Mouse (Mus musculus): Measurements from ENCODE around the gene Hccs. TPM values are rescaled to one million over a fixed set of nuclear protein-coding genes. Genes with fewer than 3 reads are reported as not detected.

The Hccs gene
- polyA plus RNA-seq, 2 experiments, result 21.7 to 30.9 TPM

DNA sequence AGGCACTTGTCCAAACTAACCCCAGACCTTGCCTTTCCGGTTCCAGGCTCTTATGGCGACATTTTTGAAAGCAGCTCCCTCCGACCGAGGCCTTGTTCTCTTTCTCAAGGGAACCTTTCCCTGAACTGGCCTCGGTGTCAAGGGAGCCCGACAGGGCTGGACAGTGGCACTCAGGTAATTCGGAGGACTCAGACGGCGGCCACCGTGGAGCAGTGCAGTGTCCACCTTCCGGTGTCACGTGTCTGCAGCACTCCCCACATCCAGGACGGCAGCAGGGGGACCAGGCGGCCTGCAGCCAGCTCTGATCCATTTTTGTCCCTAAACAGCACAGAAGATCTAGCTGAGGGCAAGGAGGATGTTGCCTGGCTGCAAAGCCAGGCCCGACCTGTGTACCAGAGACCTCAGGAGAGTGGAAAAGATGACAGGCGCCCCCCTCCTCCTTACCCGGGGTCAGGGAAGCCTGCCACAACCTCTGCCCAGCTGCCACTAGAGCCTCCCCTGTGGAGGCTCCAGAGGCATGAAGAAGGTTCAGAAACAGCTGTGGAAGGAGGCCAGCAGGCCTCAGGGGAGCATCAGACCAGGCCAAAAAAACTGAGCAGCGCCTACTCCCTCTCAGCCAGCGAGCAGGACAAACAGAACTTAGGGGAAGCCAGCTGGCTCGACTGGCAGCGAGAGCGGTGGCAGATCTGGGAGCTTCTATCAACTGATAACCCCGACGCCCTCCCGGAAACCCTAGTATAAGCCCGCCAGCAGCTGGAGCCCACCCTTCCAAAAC is 17.7 kb downstream of the Hccs start:
- Histone ChIP-seq H3K4me2 (replicated peaks; ENCODE audit: low read depth, low read length, severe bottlenecking) (no peak overlapping the region), H3K4me3 (replicated peaks; ENCODE audit: low read length) (no peak overlapping the region), H3K27me3 (ENCODE audit: control insufficient read depth, insufficient read depth, low read length) (no peaks in the 10 kb centered on the region), H3K4me1 (ENCODE audit: control insufficient read depth, insufficient read depth, low read length) (no peaks in the 10 kb centered on the region), H3K36me3 (ENCODE audit: control insufficient read depth, insufficient read depth, low read length) (no peaks in the 10 kb centered on the region), H3K9ac (ENCODE audit: low read depth, low read length, severe bottlenecking) (no peak overlapping the region), H3K27ac (replicated peaks; ENCODE audit: low read depth, low read length) (no peak overlapping the region), H3K9me3 (ENCODE audit: control insufficient read depth, low read length) (no peaks in the 10 kb centered on the region)
- 63% methylated on average over 25 of the region's 26 CpGs for WGBS
- no peak for TF ChIP-seq POLR2A (IDR thresholded peaks at IDR 0.05; ENCODE audit: borderline replicate concordance, extremely low read depth, insufficient read depth, insufficient read length)
- ATAC-seq (ENCODE audit: low FRiP score, low read depth) (no peak), DNase-seq (ENCODE audit: low spot score) (no peak)

GRCm38 (mm10) chrX:169299579-169299978 is 20.6 kb downstream of the Hccs start:
- no peak for TF ChIP-seq POLR2A (IDR thresholded peaks at IDR 0.05; ENCODE audit: borderline replicate concordance, extremely low read depth, insufficient read depth, insufficient read length)
- Histone ChIP-seq H3K9me3 (ENCODE audit: control insufficient read depth, low read length) (no peaks in the 10 kb centered on the region), H3K4me2 (replicated peaks; ENCODE audit: low read depth, low read length, severe bottlenecking) (no peak overlapping the region), H3K4me1 (ENCODE audit: control insufficient read depth, insufficient read depth, low read length) (no peaks in the 10 kb centered on the region), H3K27me3 (ENCODE audit: control insufficient read depth, insufficient read depth, low read length) (no peaks in the 10 kb centered on the region), H3K4me3 (replicated peaks; ENCODE audit: low read length) (no peak overlapping the region), H3K27ac (replicated peaks; ENCODE audit: low read depth, low read length) (no peak overlapping the region), H3K9ac (ENCODE audit: low read depth, low read length, severe bottlenecking) (no peak overlapping the region), H3K36me3 (ENCODE audit: control insufficient read depth, insufficient read depth, low read length) (no peaks in the 10 kb centered on the region)
- peak; percentile 68 for DNase-seq (ENCODE audit: low spot score)
- no peak for ATAC-seq (ENCODE audit: low FRiP score, low read depth)
- 67% methylated on average over 4 of the region's 4 CpGs for WGBS

- Histone ChIP-seq H3K27me3 (ENCODE audit: control insufficient read depth, insufficient read depth, low read length) (no peaks in the 10 kb centered on the region), H3K4me3 (replicated peaks; ENCODE audit: low read length) (no peak overlapping the region), H3K9ac (ENCODE audit: low read depth, low read length, severe bottlenecking) (no peak overlapping the region), H3K4me1 (ENCODE audit: control insufficient read depth, insufficient read depth, low read length) (no peaks in the 10 kb centered on the region), H3K4me2 (replicated peaks; ENCODE audit: low read depth, low read length, severe bottlenecking) (no peak overlapping the region), H3K27ac (replicated peaks; ENCODE audit: low read depth, low read length) (no peak overlapping the region), H3K9me3 (ENCODE audit: control insufficient read depth, low read length) (no peaks in the 10 kb centered on the region), H3K36me3 (ENCODE audit: control insufficient read depth, insufficient read depth, low read length) (no peaks in the 10 kb centered on the region)
- 65% methylated on average over 8 of the region's 8 CpGs for WGBS
- TF ChIP-seq POLR2A (IDR thresholded peaks at IDR 0.05; ENCODE audit: borderline replicate concordance, extremely low read depth, insufficient read depth, insufficient read length), result no peak
- DNase-seq (ENCODE audit: low spot score) (no peak), ATAC-seq (ENCODE audit: low FRiP score, low read depth) (no peak)
Observed at GRCm38 (mm10) chrX:169263433-169264172, 56.6 kb downstream of the Hccs start.

DNA sequence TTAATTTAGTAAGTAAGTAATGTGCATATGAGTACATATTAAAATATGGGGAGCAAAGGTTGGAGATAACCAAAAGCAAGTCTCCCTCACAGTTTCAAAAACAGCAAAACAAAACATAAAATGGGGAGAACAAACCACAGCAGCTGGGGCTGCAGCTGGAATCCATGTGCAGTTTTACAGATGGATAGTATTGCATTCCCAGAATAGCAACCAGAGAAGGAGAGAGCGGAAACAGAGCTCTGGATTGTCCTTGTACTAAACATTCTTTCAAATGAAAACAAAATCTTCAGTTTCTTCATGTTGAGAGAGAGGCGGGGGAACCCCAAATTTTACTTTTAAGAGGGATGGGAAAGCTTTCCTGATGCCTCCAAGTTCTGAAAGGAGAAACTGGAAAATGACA is 58.0 kb downstream of the Hccs start:
- no peak overlapping the region for H3K27ac ChIP-seq (replicated peaks; ENCODE audit: low read depth, low read length)
- no peak overlapping the region for H3K9ac ChIP-seq (ENCODE audit: low read depth, low read length, severe bottlenecking)
- TF ChIP-seq POLR2A (IDR thresholded peaks at IDR 0.05; ENCODE audit: borderline replicate concordance, extremely low read depth, insufficient read depth, insufficient read length), result no peak
- 42% methylated on average over 2 of the region's 2 CpGs for WGBS
- no peaks in the 10 kb centered on the region for H3K27me3 ChIP-seq (ENCODE audit: control insufficient read depth, insufficient read depth, low read length)
- no peak overlapping the region for H3K4me2 ChIP-seq (replicated peaks; ENCODE audit: low read depth, low read length, severe bottlenecking)
- no peak overlapping the region for H3K4me3 ChIP-seq (replicated peaks; ENCODE audit: low read length)
- no peaks in the 10 kb centered on the region for H3K36me3 ChIP-seq (ENCODE audit: control insufficient read depth, insufficient read depth, low read length)
- H3K9me3 ChIP-seq (ENCODE audit: control insufficient read depth, low read length), result no peaks in the 10 kb centered on the region
- ATAC-seq (ENCODE audit: low FRiP score, low read depth), result peak; percentile 71
- H3K4me1 ChIP-seq (ENCODE audit: control insufficient read depth, insufficient read depth, low read length), result no peaks in the 10 kb centered on the region
- DNase-seq (ENCODE audit: low spot score), result peak; percentile 65

DNA sequence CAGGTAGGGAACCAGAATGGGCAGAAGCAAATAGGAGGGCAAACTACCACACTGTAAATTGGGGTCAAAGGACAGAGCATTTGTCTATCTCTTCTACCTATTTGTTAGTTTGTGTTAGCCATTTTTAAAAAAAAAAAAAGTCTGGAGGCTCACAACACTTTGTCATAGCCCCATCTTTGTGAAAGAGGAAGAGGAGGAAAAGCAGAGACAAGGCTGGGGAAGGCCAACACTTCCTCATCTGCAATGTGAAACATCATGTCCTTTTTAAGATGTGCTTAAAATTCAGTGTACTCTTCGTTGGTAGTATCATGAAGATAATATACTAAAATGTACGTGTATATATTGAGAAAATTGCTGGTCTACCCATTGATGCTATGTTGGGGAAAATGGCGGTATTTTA is 59.1 kb downstream of the Hccs start:
- DNase-seq (ENCODE audit: low spot score), result no peak
- Histone ChIP-seq H3K4me1 (ENCODE audit: control insufficient read depth, insufficient read depth, low read length) (no peaks in the 10 kb centered on the region), H3K27me3 (ENCODE audit: control insufficient read depth, insufficient read depth, low read length) (no peaks in the 10 kb centered on the region), H3K27ac (replicated peaks; ENCODE audit: low read depth, low read length) (no peak overlapping the region), H3K36me3 (ENCODE audit: control insufficient read depth, insufficient read depth, low read length) (no peaks in the 10 kb centered on the region), H3K4me3 (replicated peaks; ENCODE audit: low read length) (no peak overlapping the region), H3K9ac (ENCODE audit: low read depth, low read length, severe bottlenecking) (no peak overlapping the region), H3K9me3 (ENCODE audit: control insufficient read depth, low read length) (no peaks in the 10 kb centered on the region), H3K4me2 (replicated peaks; ENCODE audit: low read depth, low read length, severe bottlenecking) (no peak overlapping the region)
- ATAC-seq (ENCODE audit: low FRiP score, low read depth), result no peak
- TF ChIP-seq POLR2A (IDR thresholded peaks at IDR 0.05; ENCODE audit: borderline replicate concordance, extremely low read depth, insufficient read depth, insufficient read length), result no peak
- 77% methylated on average over 3 of the region's 3 CpGs for WGBS

Measured in limb, embryonic 14.5 days (tissue).